Mouse (Mus musculus): ENCODE measurements around the gene Gsta1.
"Not testable (repeated sequence)": the region's sequence is repeated elsewhere in the genome, so short reads cannot be mapped to it uniquely, and the experiment has no call there.

The Gsta1 gene

DNA sequence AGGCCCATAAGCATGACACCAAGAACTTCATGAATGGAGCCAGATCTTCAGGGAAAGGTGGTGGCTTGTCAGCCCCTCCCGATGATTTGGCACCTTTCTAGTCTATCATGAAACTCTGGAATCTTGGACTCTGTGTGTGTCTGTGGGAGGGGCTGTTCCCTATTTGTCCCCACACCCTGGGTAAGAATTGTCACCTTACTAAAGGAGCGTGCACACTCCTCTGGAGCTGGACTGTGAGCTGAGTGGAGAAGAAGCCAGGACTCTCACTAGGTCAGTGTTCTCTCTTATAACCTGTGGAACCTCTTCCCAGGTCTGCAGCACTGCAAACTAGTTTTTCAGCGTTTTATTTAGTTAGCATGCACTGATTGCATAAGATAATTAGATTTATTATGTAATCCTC lies at the start of gene Gsta1:
Gsta1 (plus strand) TSS at position 196 of the 400 bp plus-strand sequence.
- DNase-seq (ENCODE audit: low read depth, low spot score) = not testable (repeated sequence)

DNA sequence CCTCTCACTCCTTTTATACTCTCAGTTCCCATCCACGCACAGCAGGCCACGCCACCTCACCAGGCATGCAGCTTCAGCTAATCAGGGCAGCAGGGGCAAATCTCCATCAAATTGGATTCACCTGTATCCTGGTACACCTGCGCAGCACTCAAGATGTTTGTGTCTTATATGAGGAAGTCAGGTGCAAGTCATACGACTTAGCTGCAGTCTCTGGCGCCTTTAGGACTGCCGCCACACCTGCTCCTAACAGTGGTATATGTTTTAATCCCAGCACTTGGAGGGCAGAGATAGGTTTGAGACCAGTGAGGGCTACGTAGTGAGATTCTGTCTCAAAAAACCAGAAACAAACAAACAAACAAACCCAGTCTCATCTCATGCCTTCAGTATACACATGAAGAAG lies 48.0 kb upstream of the Gsta1 start, which contains the start of gene Gsta4:
Gsta4 (plus strand) TSS at position 301 of the 400 bp plus-strand sequence.
- not testable (repeated sequence) for DNase-seq (ENCODE audit: low read depth, low spot score)

GRCm38 (mm10) chr9:78185686-78186085 lies 44.8 kb upstream of the Gsta1 start:
- DNase-seq (ENCODE audit: low read depth, low spot score) = no peak

- no peak for DNase-seq (ENCODE audit: low read depth, low spot score)
These were observed 41.5 kb upstream of the Gsta1 start for GRCm38 (mm10) chr9:78188910-78189309.

GRCm38 (mm10) chr9:78190651-78191634 lies 39.5 kb upstream of the Gsta1 start:
- DNase-seq (ENCODE audit: low read depth, low spot score) = no peak

GRCm38 (mm10) chr9:78191736-78192135 lies 38.7 kb upstream of the Gsta1 start:
- no peak for DNase-seq (ENCODE audit: low read depth, low spot score)

GRCm38 (mm10) chr9:78193902-78194597 lies 36.4 kb upstream of the Gsta1 start:
- no peak for DNase-seq (ENCODE audit: low read depth, low spot score)

- DNase-seq (ENCODE audit: low read depth, low spot score) = no peak
These were observed 35.4 kb upstream of the Gsta1 start for GRCm38 (mm10) chr9:78195034-78195433.

GRCm38 (mm10) chr9:78197801-78198200 lies 32.7 kb upstream of the Gsta1 start:
- DNase-seq (ENCODE audit: low read depth, low spot score) = no peak

DNA sequence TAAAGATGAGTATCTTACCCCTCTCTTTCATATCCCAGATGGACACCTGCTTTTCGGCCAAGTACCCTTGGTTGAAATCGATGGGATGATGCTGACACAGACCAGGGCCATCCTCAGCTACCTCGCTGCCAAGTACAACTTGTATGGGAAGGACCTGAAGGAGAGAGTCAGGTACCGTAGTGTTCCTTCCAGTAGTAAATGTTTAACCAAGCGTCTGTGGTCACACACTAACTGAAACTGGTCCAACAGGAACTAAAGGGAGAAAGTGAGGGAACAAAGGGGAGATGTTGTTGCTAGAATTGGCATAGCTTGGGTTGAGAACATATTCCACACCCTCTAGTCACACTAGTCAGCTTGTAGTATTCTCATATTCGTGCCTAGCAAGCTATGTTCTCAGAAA lies 26.3 kb upstream of the Gsta1 start:
- no peak for DNase-seq (ENCODE audit: low read depth, low spot score)

DNA sequence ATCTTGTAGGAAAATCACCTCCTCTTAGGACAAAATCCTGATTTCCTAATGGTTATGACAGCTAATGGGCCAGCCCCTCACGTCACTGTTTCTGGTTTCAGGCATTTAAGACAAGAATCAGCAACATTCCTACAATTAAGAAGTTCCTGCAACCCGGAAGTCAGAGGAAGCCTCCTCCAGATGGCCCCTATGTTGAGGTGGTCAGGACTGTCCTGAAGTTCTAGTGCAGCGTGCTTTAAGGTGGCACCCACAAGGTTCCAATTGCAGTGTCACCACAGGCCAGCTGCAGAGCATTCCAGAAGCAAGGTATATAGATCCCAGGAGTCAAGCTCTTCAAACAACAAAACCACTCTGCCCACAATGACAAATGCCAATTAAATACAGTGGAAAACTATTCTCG lies 21.5 kb upstream of the Gsta1 start:
- no peak for DNase-seq (ENCODE audit: low read depth, low spot score)

DNA sequence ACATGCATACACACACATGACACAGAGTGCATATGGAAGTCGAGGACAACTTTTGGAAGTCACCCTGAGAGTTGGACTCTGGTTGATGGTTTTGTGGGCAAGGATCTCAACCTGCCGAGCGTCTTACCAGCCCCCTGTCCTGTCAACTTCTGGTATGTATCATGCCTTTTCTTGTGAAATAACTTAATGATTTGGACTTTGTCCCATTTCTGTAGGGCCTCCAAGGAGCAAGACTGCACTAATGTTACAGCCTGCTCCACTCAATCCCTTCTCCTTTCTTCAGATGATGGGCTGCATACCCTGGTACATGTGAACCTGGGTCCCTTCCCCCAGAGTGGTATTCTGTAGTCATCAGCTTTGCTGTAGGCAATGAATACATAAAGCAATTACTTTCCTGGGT lies 20.4 kb upstream of the Gsta1 start:
- DNase-seq (ENCODE audit: low read depth, low spot score) = no peak

DNA sequence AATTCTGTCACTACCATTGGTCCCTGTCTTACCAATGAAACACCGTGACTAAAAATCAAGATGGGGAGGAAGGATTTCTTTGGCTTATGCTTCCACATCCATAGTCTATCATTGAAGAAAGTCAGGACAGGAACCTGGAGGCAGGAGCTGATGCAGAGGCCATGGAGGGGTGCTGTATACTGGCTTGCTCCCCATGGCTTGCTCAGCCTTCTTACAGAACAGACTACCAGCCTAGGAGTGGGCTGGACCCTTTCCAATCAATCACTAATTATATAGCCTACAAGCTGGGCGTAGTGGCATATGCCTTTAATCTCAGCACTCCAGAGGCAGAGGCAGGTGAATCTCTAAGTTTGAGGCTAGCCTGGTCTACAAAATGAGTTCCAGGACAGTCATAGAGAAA lies 19.6 kb upstream of the Gsta1 start:
- DNase-seq (ENCODE audit: low read depth, low spot score) = no peak

DNA sequence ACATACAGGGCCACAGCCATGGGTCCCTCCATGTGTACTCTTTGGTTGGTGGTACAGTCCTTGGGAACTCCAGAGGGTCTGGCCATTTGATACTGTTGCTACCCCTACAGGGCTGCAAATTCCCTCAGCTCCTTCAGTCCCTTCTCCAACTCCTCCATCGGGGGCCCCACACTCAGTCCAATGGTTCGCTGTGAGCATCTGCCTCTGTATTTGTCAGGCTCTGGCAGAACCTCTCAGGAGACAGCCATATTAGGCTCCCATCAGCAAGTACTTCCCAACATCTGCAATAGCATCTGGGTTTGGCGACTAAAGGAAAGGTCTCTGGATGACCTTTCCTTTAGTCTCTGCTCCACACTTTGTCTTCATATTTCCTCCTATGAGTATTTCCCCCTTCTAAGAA lies 18.9 kb upstream of the Gsta1 start:
- no peak for DNase-seq (ENCODE audit: low read depth, low spot score)

GRCm38 (mm10) chr9:78212341-78213049 lies 18.0 kb upstream of the Gsta1 start:
- DNase-seq (ENCODE audit: low read depth, low spot score) = no peak

GRCm38 (mm10) chr9:78217074-78217473 lies 13.4 kb upstream of the Gsta1 start:
- DNase-seq (ENCODE audit: low read depth, low spot score) = no peak

GRCm38 (mm10) chr9:78222616-78223015 lies 7.8 kb upstream of the Gsta1 start:
- DNase-seq (ENCODE audit: low read depth, low spot score) = no peak

- no peak for DNase-seq (ENCODE audit: low read depth, low spot score)
These were observed 7.1 kb upstream of the Gsta1 start for GRCm38 (mm10) chr9:78223221-78223902.

GRCm38 (mm10) chr9:78224418-78224817 lies 6.0 kb upstream of the Gsta1 start:
- no peak for DNase-seq (ENCODE audit: low read depth, low spot score)

DNA sequence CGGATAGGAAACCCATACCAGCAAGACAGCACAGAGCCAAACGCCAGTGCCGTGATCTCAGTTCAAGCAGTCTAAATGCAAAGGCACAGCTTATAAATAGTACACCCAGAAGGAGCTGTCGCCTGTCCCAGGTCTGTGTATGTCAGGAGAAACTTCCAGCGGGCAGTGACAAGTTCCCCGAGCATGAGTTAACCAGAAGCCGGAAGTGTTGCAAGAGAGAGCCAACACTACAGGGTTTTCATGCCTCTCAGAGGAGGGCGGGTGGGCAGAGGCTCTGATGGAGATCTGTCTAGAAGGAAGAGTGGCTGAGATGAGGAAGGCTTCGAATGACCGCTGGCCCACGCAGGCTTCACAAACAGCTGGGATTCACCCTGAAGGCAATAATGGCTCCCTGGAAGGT lies 5.2 kb upstream of the Gsta1 start:
- no peak for DNase-seq (ENCODE audit: low read depth, low spot score)

- DNase-seq (ENCODE audit: low read depth, low spot score) = no peak
These were observed 2.3 kb upstream of the Gsta1 start for GRCm38 (mm10) chr9:78228122-78228521.

Data from telencephalon, adult 2 months (tissue).